Mouse (Mus musculus) lung, embryonic 14.5 days (tissue): ENCODE data around the gene Maats1. TPM values are rescaled to one million over a fixed set of nuclear protein-coding genes. Genes with fewer than 3 reads are reported as not detected.

Source experiments
- ATAC-seq: fragments of 200-750 bp; cut with Nextera tagmentation; 2 replicates; pipeline ENCODE4 v1.8.0; 2017; ENCODE audit warnings: mild to moderate bottlenecking, moderate TSS enrichment, moderate library complexity; ENCODE audit not compliant: insufficient read depth
- DNase-seq: peaks from one replicate; pipeline ENCODE4 v3.0.0-alpha.2; 2015
- H3K27ac ChIP-seq: fragments of 300-500 bp; sonication (generic); 2 replicates; pipeline ENCODE4 v1.5.1; 2014; ENCODE audit warnings: low read depth, mild to moderate bottlenecking, moderate library complexity
- H3K27me3 ChIP-seq: fragments of 300-500 bp; sonication (generic); 2 replicates; pipeline ENCODE4 v1.6.1; 2014; ENCODE audit warnings: low read length, control low read depth; ENCODE audit not compliant: insufficient read depth
- H3K36me3 ChIP-seq: fragments of 300-500 bp; sonication (generic); 2 replicates; pipeline ENCODE4 v1.6.1; 2014; ENCODE audit warnings: control low read depth; ENCODE audit not compliant: insufficient read depth
- H3K4me1 ChIP-seq: fragments of 300-500 bp; sonication (generic); 2 replicates; pipeline ENCODE4 v1.6.1; 2014; ENCODE audit warnings: antibody characterized with exemption, control low read depth; ENCODE audit not compliant: insufficient read depth
- H3K4me2 ChIP-seq: fragments of 300-500 bp; sonication (generic); 2 replicates; pipeline ENCODE4 v1.6.1; 2014; ENCODE audit warnings: mild to moderate bottlenecking
- H3K4me3 ChIP-seq: fragments of 300-500 bp; sonication (generic); 2 replicates; pipeline ENCODE4 v1.5.1; 2014; ENCODE audit warnings: low read depth, low read length
- H3K9ac ChIP-seq: fragments of 300-500 bp; sonication (generic); 2 replicates; pipeline ENCODE4 v1.6.1; 2014
- H3K9me3 ChIP-seq: fragments of 300-500 bp; sonication (generic); 2 replicates; pipeline ENCODE4 v1.6.1; 2016; ENCODE audit warnings: low read depth, low read length, control low read depth
- CTCF ChIP-seq: IDR thresholded peaks from 2 replicates; pipeline ENCODE4 v1.5.1; 2016; ENCODE audit warnings: antibody characterized with exemption, low read depth
- WGBS: fragments of 180-500 bp; shearing (Covaris S2); extraction: QIAGEN DNeasy Blood & Tissue Kit; methylation state at CpG from one replicate; pipeline ENCODE4 v1.1.7; 2014; 5-methylcytosine and 5-hydroxymethylcytosine counted together
- polyA plus RNA-seq: library from polyadenylated mRNA; unstranded; fragments of >200 nt; fragmentation: Nextera tagmentation; extraction: Ambion mirVana; gene quantifications from 2 replicates; pipeline ENCODE4 v1.2.1, GENCODE M21; 2014

Maats1 gene
- polyA plus RNA-seq, 1 experiment from 2014 or later, result 0.12 TPM

GRCm38 (mm10) chr16:38358256-38358812 lies 16.4 kb upstream of the Maats1 start:
- TF ChIP-seq CTCF, result no peak
- WGBS, result 92% methylated on average over 6 of the region's 6 CpGs
- peaks cover 5% of the 10 kb centered on the region; the same call in 1 of the 2 replicates for H3K4me1 ChIP-seq
- DNase-seq, result no peak
- peaks cover 10% of the 10 kb centered on the region; the same call in 1 of the 2 replicates for H3K36me3 ChIP-seq
- H3K9me3 ChIP-seq, result no peaks in the 10 kb centered on the region
- H3K27ac ChIP-seq, result no peak overlapping the region
- no peak overlapping the region for H3K4me2 ChIP-seq
- no peak overlapping the region for H3K9ac ChIP-seq
- no peak overlapping the region for H3K4me3 ChIP-seq
- H3K27me3 ChIP-seq, result no peaks in the 10 kb centered on the region
- ATAC-seq, result no peak

- ATAC-seq, result no peak
- no peak overlapping the region for H3K27ac ChIP-seq
Measured at GRCm38 (mm10) chr16:38354185-38354913, 12.4 kb upstream of the Maats1 start.

GRCm38 (mm10) chr16:38353642-38354041 lies 11.7 kb upstream of the Maats1 start:
- Histone ChIP-seq H3K4me1 (no peaks in the 10 kb centered on the region), H3K36me3 (peaks cover 37% of the 10 kb centered on the region), H3K4me2 (no peak overlapping the region), H3K27ac (no peak overlapping the region), H3K9me3 (no peaks in the 10 kb centered on the region), H3K4me3 (no peak overlapping the region), H3K9ac (no peak overlapping the region), H3K27me3 (no peaks in the 10 kb centered on the region)
- ATAC-seq, result no peak
- TF ChIP-seq CTCF, result no peak
- 86% methylated on average over 2 of the region's 2 CpGs for WGBS
- no peak for DNase-seq

More at GRCm38 (mm10) chr16:38354185-38354913, 12.4 kb upstream of the Maats1 start:
- H3K4me2 ChIP-seq, result no peak overlapping the region
- H3K36me3 ChIP-seq, result peaks cover 37% of the 10 kb centered on the region
- no peak overlapping the region for H3K4me3 ChIP-seq
- no peaks in the 10 kb centered on the region for H3K4me1 ChIP-seq
- no peak for DNase-seq
- 53% methylated on average over 5 of the region's 5 CpGs for WGBS
- no peak for TF ChIP-seq CTCF
- no peak overlapping the region for H3K9ac ChIP-seq
- no peaks in the 10 kb centered on the region for H3K9me3 ChIP-seq
- H3K27me3 ChIP-seq, result no peaks in the 10 kb centered on the region

- no peak for TF ChIP-seq CTCF
- Histone ChIP-seq H3K4me3 (no peak overlapping the region), H3K9me3 (no peaks in the 10 kb centered on the region), H3K27me3 (no peaks in the 10 kb centered on the region), H3K27ac (no peak overlapping the region), H3K4me2 (no peak overlapping the region), H3K36me3 (peaks cover 37% of the 10 kb centered on the region), H3K9ac (no peak overlapping the region), H3K4me1 (no peaks in the 10 kb centered on the region; the same call in 1 of the 2 replicates)
- no peak for DNase-seq
- ATAC-seq, result no peak
Measured at GRCm38 (mm10) chr16:38352851-38353250, 10.9 kb upstream of the Maats1 start.

- Histone ChIP-seq H3K36me3 (peaks cover 37% of the 10 kb centered on the region), H3K4me3 (no peak overlapping the region), H3K9me3 (no peaks in the 10 kb centered on the region), H3K4me2 (no peak overlapping the region), H3K27ac (no peak overlapping the region), H3K27me3 (no peaks in the 10 kb centered on the region), H3K9ac (no peak overlapping the region), H3K4me1 (no peaks in the 10 kb centered on the region; the same call in 1 of the 2 replicates)
- ATAC-seq (no peak), DNase-seq (no peak)
- TF ChIP-seq CTCF, result no peak
- WGBS, result 66% methylated on average over 7 of the region's 7 CpGs
Measured at GRCm38 (mm10) chr16:38352031-38352430, 10.1 kb upstream of the Maats1 start.

- Histone ChIP-seq H3K9ac (no peak overlapping the region), H3K9me3 (no peaks in the 10 kb centered on the region), H3K27me3 (no peaks in the 10 kb centered on the region), H3K36me3 (peaks cover 33% of the 10 kb centered on the region), H3K27ac (no peak overlapping the region), H3K4me1 (no peaks in the 10 kb centered on the region; the same call in 1 of the 2 replicates), H3K4me2 (no peak overlapping the region), H3K4me3 (no peak overlapping the region)
- no peak for TF ChIP-seq CTCF
- DNase-seq (no peak), ATAC-seq (no peak)
- 37% methylated on average over 6 of the region's 6 CpGs for WGBS
Measured at GRCm38 (mm10) chr16:38350939-38351338, 9.0 kb upstream of the Maats1 start.

- H3K4me2 ChIP-seq, result no peak overlapping the region
Measured at GRCm38 (mm10) chr16:38350361-38350855, 8.5 kb upstream of the Maats1 start.

More at GRCm38 (mm10) chr16:38350361-38350855, 8.5 kb upstream of the Maats1 start:
- H3K36me3 ChIP-seq, result peaks cover 33% of the 10 kb centered on the region
- no peaks in the 10 kb centered on the region; the same call in 1 of the 2 replicates for H3K4me1 ChIP-seq
- H3K9ac ChIP-seq, result no peak overlapping the region
- H3K4me3 ChIP-seq, result no peak overlapping the region
- no peaks in the 10 kb centered on the region for H3K27me3 ChIP-seq
- ATAC-seq (peak; percentile 65), DNase-seq (peak; percentile 79)
- 27% methylated on average over 7 of the region's 7 CpGs for WGBS
- 0 out of 2 replicates have a peak overlapping the region, but pooled peaks have one; percentile 32 for H3K27ac ChIP-seq
- TF ChIP-seq CTCF, result no peak
- no peaks in the 10 kb centered on the region for H3K9me3 ChIP-seq
